Mouse (Mus musculus): ENCODE measurements around the gene Tubb4b. TPM values are rescaled to one million over a fixed set of nuclear protein-coding genes. Genes with fewer than 3 reads are reported as not detected.
A peak's percentile ranks its signal among the peaks of the same experiment; 100 is the strongest.
"Not testable (repeated sequence)": the region's sequence is repeated elsewhere in the genome, so short reads cannot be mapped to it uniquely, and the experiment has no call there.

Tubb4b gene
- polyA plus RNA-seq, 1 experiment from 2014 or later: 416 TPM

DNA sequence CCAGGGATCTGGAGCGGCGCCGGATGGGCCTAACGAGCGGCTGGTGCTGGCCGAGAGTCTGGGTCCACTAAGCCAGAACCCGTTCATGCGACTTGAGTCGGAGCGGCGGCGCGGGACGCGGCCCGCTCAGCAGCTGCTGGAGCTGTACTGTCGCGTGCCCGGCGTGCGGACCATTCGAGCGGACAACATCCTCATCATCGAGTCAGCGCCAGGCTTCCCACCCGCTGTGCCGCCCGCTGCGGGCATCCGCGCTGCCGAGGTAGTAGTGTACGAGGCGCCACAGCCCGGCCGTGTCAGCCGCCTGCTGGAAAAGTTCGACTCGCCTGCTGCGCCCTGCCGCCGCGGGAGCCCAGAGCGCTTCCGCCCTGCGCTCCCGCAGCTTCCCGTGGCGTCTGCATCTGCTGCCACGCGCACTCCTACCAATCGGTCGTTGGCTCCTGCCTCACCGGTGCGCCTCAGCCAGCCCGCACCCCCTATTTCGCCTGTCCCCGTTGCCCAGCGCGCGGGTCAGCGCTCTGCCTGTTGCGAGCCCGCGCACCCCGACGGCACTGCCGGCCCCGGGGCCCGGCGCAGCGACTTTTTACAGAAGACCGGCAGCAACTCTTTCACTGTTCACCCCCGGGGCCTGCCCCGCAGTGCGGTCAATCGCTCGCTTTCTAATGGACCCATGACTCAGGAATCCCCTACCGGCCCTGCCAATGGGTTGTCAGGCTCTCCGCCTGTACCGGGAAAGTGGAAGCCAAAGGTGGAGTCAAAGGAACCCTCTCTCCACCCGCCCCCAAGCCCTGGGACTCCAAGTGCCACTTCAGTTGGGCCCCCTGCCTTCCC, 38.5 kb upstream of the Tubb4b start:
- peak; percentile 35 for ATAC-seq (ENCODE audit: low FRiP score)
- Histone ChIP-seq H3K27me3 (peaks cover 23% of the 10 kb centered on the region), H3K36me3 (no peaks in the 10 kb centered on the region), H3K9me3 (replicated peaks) (no peaks in the 10 kb centered on the region), H3K9ac (peak overlapping the region; percentile 73), H3K4me3 (peak overlapping the region; percentile 62), H3K4me2 (replicated peaks) (peak overlapping the region; percentile 99), H3K27ac (peak overlapping the region; percentile 49), H3K4me1 (peaks cover 52% of the 10 kb centered on the region)
- under 1% methylated on average over 81 of the region's 82 CpGs for WGBS

DNA sequence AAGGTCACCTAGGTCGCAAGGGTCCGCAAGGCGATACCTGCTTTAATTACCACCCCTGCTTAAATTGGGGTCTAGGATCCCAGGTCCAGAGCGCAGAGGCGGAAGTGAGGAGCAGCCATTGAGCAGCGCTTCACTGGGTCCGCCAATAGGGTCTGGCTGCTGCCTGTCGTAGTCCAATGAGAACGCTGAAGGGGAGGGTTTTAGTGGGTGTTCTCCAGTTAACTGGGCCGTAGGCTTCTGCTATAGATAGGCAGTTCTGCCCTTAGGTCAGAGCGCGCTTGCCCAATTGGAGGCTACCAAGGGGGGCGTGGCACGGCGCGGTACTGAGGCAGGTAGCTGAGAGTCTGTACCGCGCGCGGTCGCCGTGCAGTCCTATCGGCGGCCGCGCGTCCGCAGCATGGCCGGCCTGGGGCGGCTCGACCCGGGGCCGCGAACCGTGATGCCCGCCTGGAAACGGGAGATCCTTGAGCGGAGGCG, 37.8 kb upstream of the Tubb4b start, which contains the start of gene Tprn:
Gene Tprn (plus strand): TSS at position 328 of the 477 bp plus-strand sequence.
- no peaks in the 10 kb centered on the region for H3K9me3 ChIP-seq (replicated peaks)
- H3K4me3 ChIP-seq: peak within 1 kb of the TSS; percentile 62
- H3K4me1 ChIP-seq: peaks cover 46% of the 10 kb centered on the region
- peak within 1 kb of the TSS; percentile 49 for H3K27ac ChIP-seq
- under 1% methylated on average over 39 of the region's 39 CpGs for WGBS
- peak; percentile 98 for ATAC-seq (ENCODE audit: low FRiP score)
- H3K4me2 ChIP-seq (replicated peaks): peak within 1 kb of the TSS; percentile 99
- H3K9ac ChIP-seq: peak within 1 kb of the TSS; percentile 73
- H3K36me3 ChIP-seq: no peaks in the 10 kb centered on the region
- peaks cover 23% of the 10 kb centered on the region for H3K27me3 ChIP-seq

DNA sequence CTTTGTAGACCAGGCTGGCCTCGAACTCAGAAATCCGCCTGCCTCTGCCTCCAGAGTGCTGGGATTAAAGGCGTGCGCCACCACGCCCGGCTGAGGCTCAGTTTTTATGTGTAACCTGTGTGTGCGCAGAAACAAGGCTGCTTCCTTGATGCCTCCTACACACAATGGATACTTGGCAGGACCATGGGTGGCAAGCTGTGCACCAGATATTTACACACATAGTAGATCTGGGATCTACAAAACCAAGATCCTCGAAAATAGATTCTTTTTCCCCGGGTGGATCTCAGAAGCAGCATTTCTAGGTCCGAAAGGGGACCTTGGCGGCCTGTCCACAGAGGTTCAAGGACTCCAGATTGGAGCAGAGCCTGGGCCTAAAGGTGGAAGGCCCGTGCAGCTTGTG, 37.4 kb upstream of the Tubb4b start:
- ATAC-seq (ENCODE audit: low FRiP score): 0 out of 2 replicates have a peak, but pooled peaks have one; percentile 3

DNA sequence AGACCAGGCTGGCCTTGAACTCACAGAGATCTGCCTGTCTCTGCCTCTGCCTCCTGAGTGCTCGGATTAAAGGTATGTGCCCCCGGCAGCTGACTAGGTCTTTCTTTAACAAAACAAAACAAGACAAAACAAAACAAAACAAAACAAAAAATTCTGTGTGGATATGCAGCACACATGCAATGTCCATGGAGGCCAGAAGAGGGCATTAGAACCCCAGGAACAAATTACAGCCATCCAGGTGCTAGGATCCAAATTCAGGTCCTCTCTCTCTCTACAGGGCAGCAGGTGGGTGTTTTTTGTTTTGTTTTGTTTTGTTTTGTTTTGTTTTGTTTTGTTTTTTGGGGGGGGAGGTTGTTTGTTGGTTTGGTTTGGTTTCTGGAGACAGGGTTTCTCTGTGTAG, 34.4 kb upstream of the Tubb4b start:
- Histone ChIP-seq H3K36me3 (no peaks in the 10 kb centered on the region), H3K4me3 (no peak overlapping the region), H3K4me2 (replicated peaks) (no peak overlapping the region), H3K4me1 (peaks cover 28% of the 10 kb centered on the region), H3K9ac (no peak overlapping the region), H3K27ac (no peak overlapping the region), H3K9me3 (replicated peaks) (no peaks in the 10 kb centered on the region), H3K27me3 (peaks cover 10% of the 10 kb centered on the region)
- no peak for ATAC-seq (ENCODE audit: low FRiP score)
- 54% methylated on average over 2 of the region's 2 CpGs for WGBS

More for the DNA sequence above, 37.4 kb upstream of the Tubb4b start:
- Histone ChIP-seq H3K27ac (no peak overlapping the region), H3K27me3 (peaks cover 23% of the 10 kb centered on the region), H3K4me1 (peaks cover 41% of the 10 kb centered on the region), H3K4me3 (peak overlapping the region; percentile 62), H3K4me2 (replicated peaks) (peak overlapping the region; percentile 99), H3K36me3 (no peaks in the 10 kb centered on the region), H3K9ac (peak overlapping the region; percentile 55), H3K9me3 (replicated peaks) (no peaks in the 10 kb centered on the region)
- 48% methylated on average over 12 of the region's 12 CpGs for WGBS

DNA sequence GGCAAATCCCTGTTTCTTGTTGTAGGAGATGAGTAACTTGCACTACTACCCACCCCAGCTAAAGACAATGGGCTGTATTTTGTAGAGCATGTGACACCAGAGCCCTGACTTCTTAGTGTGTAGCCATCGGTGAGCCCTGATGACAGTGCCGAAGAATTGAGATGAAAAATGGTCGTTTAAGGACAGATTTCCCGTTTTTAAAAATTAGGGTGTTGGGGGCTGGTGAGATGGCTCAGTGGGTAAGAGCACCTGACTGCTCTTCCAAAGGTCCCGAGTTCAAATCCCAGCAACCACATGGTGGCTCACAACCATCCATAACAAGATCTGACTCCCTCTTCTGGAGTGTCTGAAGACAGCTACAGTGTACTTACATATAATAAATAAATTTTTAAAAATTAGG, 32.7 kb upstream of the Tubb4b start:
- not testable (repeated sequence) for H3K27ac ChIP-seq; H3K4me2 ChIP-seq (replicated peaks); H3K27me3 ChIP-seq; H3K36me3 ChIP-seq; ATAC-seq (ENCODE audit: low FRiP score); H3K9me3 ChIP-seq (replicated peaks); H3K9ac ChIP-seq; H3K4me3 ChIP-seq
- peaks cover 19% of the 10 kb centered on the region for H3K4me1 ChIP-seq
- WGBS: 85% methylated on average over 5 of the region's 5 CpGs

DNA sequence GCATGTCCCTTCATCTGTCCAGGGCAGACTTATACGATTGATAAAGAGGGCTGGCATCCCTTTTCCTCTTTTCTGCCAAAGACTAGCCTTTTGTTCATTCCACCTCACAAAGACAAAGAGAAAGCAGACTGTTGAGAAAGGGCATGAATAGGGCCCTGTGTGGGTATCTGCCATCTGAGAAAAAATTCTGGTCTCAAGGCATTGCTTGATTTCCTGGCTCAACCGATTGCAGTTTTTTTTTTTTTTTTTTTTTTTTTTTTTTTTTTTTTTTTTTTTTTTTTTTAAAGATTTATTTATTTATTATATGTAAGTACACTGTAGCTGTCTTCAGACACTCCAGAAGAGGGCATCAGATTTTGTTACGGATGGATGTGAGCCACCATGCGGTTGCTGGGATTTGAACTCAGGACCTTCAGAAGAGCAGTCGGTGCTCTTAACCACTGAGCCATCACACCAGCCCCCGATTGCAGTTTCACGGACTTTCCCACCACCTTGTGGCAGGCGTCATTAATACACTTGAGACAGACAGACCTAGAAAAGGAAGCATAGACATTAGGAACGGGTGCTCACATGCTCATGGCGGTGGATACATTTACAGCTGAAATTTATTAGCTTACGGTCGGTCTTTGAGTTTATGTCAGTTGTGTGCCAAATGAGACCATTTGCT, 32.1 kb upstream of the Tubb4b start:
- H3K4me2 ChIP-seq (replicated peaks): peak overlapping the region; percentile 77
- H3K9me3 ChIP-seq (replicated peaks); H3K27ac ChIP-seq; ATAC-seq (ENCODE audit: low FRiP score); H3K27me3 ChIP-seq: not testable (repeated sequence)
- H3K4me1 ChIP-seq: peaks cover 16% of the 10 kb centered on the region
- WGBS: 64% methylated on average over 12 of the region's 12 CpGs
- peaks cover 10% of the 10 kb centered on the region for H3K36me3 ChIP-seq
- peak overlapping the region; percentile 95 for H3K4me3 ChIP-seq
- H3K9ac ChIP-seq: peak overlapping the region; percentile 79

DNA sequence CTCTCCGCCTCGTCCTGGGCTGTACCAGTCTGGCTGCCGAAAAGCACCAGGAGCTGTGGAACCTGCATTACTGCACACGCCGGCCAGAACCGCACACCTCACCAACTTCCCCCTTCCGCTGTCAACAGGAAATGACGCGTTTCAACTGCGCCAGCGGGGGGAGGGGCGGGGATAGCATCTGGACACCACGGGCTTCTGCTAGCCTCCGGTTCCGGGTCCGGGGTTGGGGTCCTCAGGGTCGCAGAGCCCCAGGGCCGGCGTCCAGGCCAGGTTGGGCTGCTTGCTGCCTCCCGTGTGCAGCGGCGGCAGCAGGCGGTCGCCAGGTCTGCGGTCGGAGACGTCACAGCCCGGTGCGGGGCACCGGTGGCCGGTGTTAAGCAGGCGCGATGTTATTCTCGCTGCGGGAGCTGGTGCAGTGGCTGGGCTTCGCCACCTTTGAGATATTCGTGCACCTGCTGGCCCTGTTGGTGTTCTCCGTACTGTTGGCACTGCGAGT, 30.8 kb upstream of the Tubb4b start, which contains the start of gene Tmem203:
Gene Tmem203 (plus strand): TSS at position 156 of the 496 bp plus-strand sequence.
- peak; percentile 88 for ATAC-seq (ENCODE audit: low FRiP score)

DNA sequence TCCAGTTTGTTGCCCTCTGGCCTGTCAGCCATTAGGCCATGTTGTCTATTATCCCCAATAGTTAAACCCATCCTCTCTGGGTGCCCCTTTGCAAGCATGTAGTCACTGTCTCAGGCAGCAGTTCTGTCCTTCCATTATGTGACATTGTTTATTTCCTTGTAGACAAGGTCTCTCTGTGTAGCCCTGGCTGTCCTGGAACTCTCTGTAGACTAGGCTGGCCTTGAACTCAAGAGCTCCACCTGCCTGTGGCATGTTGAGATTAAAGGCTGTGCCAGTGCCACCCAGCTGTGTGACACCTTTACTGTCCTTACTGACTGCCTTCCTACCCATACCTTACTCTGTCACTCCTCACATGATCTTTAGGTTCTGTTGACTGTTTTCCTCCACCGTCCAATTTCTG, 27.8 kb upstream of the Tubb4b start:
- peaks cover 51% of the 10 kb centered on the region for H3K36me3 ChIP-seq
- H3K27ac ChIP-seq: no peak overlapping the region
- H3K4me2 ChIP-seq (replicated peaks): no peak overlapping the region
- H3K9me3 ChIP-seq (replicated peaks): no peaks in the 10 kb centered on the region
- WGBS: 87% methylated on average over 1 of the region's 1 CpGs
- H3K9ac ChIP-seq: no peak overlapping the region
- no peak for ATAC-seq (ENCODE audit: low FRiP score)
- H3K4me3 ChIP-seq: no peak overlapping the region
- H3K4me1 ChIP-seq: peaks cover 16% of the 10 kb centered on the region
- no peaks in the 10 kb centered on the region for H3K27me3 ChIP-seq

More for the DNA sequence above, 30.8 kb upstream of the Tubb4b start, which contains the start of gene Tmem203:
- Histone ChIP-seq H3K4me3 (peak within 1 kb of the TSS; percentile 95), H3K9me3 (replicated peaks) (no peaks in the 10 kb centered on the region), H3K4me2 (replicated peaks) (peak within 1 kb of the TSS; percentile 77), H3K27me3 (no peaks in the 10 kb centered on the region), H3K9ac (peak within 1 kb of the TSS; percentile 79), H3K4me1 (peaks cover 16% of the 10 kb centered on the region), H3K36me3 (peaks cover 22% of the 10 kb centered on the region), H3K27ac (peak within 1 kb of the TSS; percentile 58)
- WGBS: under 1% methylated on average over 39 of the region's 39 CpGs

DNA sequence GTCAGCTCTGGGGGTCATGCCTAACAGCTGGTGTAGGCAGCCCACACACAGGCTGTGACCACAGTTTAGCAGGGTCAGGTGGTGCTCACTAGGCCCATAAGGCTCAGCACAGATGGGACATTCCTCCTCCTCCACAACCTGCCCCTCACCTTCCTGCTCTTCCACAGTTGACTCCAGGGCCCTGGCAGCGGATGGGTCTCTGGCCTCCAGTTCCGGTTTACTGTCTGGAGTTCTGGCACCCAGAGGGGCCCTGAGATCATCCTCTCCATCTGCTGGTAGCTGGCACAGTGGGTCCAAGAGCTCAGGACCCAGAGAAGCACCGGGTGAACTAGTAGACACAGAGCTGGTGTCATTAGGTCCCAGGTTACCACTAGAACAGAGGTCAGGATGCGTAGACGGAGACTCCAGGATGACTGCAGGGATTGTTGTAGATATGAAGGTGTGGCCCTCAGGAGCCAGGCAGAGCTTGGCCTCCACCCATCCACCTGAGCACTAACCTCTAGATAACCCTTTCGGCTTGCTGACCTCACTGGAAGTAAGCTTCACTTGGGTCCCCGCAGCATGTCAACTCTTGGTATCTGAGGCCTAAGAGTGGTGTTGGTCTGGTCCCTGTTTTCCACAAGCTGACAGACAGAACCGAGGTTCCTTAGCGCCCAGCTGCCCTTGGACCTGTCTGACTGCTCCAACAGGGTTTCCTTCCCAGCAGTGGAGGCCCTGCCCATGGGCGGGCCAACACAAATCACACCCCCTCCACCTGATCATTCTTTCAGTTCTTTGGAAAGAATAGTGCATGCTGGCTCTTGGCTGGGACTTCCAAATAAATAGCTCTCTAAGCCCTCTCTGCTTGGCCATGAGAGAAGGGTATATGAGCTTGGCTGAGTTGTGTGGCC, 21.9 kb upstream of the Tubb4b start, which contains the start of gene AL732309.1:
Gene AL732309.1 (minus strand): TSS at position 681 of the 890 bp plus-strand sequence.
- no peaks in the 10 kb centered on the region for H3K9me3 ChIP-seq (replicated peaks)
- H3K4me1 ChIP-seq: peaks cover 18% of the 10 kb centered on the region
- H3K9ac ChIP-seq: no peak within 1 kb of the TSS
- H3K4me2 ChIP-seq (replicated peaks): no peak within 1 kb of the TSS
- peaks cover 13% of the 10 kb centered on the region for H3K27me3 ChIP-seq
- no peak within 1 kb of the TSS for H3K4me3 ChIP-seq
- H3K27ac ChIP-seq: no peak within 1 kb of the TSS
- peaks cover 66% of the 10 kb centered on the region for H3K36me3 ChIP-seq
- WGBS: 87% methylated on average over 10 of the region's 10 CpGs
- no peak for ATAC-seq (ENCODE audit: low FRiP score)

DNA sequence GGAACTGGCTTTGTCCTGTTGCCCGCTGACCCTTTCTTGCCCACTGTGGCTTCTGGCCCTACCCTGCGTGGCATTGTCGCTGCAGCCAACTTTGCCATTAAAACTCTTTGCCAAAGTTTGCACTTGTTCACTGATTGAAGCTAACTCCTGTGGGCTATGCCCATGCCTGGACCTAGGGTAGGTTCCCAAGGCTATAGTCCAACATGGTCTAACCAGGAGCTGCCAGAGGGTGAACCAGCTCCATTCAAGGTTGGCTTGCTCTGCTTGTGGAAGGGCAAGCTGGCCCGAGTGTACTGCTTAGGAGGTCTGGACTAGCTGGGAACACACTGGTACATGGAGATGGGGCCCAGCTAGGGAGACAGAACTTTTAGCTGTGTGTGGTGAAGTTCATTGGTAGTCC, 19.6 kb upstream of the Tubb4b start:
- no peak for ATAC-seq (ENCODE audit: low FRiP score)
- Histone ChIP-seq H3K36me3 (peaks cover 43% of the 10 kb centered on the region), H3K9me3 (replicated peaks) (no peaks in the 10 kb centered on the region), H3K4me1 (peaks cover 26% of the 10 kb centered on the region), H3K4me3 (no peak overlapping the region), H3K9ac (no peak overlapping the region), H3K27me3 (peaks cover 17% of the 10 kb centered on the region), H3K4me2 (replicated peaks) (no peak overlapping the region), H3K27ac (no peak overlapping the region)
- WGBS: 82% methylated on average over 4 of the region's 4 CpGs

DNA sequence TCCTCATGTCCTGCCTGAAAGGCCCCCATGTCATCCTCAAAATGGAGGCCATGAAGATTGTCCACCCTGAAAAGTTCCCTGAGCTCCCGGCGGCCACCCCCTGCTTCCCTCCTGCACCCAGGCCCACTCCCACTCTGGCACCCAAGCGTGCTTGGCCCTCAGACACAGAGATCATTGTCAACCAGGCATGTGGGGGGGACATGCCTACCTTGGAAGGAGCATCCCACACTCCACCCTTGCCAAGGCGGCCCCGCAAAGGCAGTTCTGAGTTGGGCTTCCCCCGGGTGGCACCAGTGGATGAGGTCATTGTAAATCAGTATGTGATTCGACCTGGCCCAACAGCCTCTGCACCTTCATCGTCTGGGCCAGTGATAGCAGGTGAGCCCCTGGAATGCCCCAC, 18.8 kb upstream of the Tubb4b start:
- no peak overlapping the region for H3K27ac ChIP-seq
- peaks cover 20% of the 10 kb centered on the region for H3K27me3 ChIP-seq
- WGBS: 79% methylated on average over 8 of the region's 8 CpGs
- peaks cover 26% of the 10 kb centered on the region for H3K4me1 ChIP-seq
- peak overlapping the region; percentile 55 for H3K4me3 ChIP-seq
- no peak for ATAC-seq (ENCODE audit: low FRiP score)
- H3K9ac ChIP-seq: peak overlapping the region; percentile 73; the same call in 1 of the 2 replicates
- no peaks in the 10 kb centered on the region for H3K9me3 ChIP-seq (replicated peaks)
- H3K4me2 ChIP-seq (replicated peaks): peak overlapping the region; percentile 92
- H3K36me3 ChIP-seq: peaks cover 36% of the 10 kb centered on the region
